Mouse (Mus musculus) Muller cell, postnatal 12 days (primary cell): ENCODE results near the gene Tmem221.

ENCODE experiments used
- DNase-seq: peaks from one replicate; pipeline ENCODE4 v3.0.0-alpha.2; 2015; ENCODE audit errors: inconsistent ontology term

The Tmem221 gene

DNA sequence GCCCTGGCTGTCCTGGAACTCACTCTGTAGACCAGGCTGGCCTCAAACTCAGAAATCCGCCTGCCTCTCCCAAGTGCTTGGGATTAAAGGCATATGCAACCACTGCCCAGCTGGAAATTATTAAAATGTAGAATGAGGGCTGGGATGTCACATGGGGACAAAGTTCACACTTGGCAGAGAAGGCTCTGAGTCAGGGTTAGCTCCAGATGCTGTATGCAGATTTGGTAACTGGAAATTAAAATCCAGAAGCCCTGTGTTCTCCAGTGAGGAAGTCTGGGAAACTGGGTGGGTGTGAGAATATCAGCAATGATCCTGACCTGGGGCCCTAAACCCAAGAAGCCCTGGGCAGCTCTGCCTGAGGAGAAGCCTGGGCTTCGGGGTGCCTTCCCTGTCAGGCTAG is 49.4 kb downstream of the Tmem221 start:
- DNase-seq = no peak

DNA sequence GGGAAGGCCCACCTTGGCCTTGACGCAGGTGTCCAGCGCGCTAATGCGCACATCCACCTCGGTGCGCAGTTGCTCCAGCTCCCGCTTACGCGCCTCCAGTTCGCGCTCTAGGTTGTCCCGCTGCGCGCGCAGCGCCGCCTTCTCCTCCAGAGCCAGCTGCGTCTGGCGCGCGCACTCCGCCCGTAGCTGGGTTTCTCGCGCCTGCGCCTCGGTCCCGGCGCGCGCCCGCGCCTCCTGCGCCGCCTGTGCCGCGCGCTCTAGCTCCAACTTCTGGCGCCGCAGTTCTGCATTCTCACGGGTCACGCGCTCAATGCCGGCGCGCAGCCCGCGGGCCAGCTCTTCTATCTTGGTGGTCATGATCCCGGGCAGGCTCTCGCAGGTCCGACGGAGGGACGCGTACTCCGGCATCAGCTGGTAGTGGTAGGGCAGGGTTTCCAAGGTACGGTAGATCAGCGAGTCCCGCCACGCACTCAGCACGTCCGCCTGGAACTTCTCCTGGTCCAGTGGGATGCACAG is 51.0 kb downstream of the Tmem221 start:
- DNase-seq = peak; percentile 92

DNA sequence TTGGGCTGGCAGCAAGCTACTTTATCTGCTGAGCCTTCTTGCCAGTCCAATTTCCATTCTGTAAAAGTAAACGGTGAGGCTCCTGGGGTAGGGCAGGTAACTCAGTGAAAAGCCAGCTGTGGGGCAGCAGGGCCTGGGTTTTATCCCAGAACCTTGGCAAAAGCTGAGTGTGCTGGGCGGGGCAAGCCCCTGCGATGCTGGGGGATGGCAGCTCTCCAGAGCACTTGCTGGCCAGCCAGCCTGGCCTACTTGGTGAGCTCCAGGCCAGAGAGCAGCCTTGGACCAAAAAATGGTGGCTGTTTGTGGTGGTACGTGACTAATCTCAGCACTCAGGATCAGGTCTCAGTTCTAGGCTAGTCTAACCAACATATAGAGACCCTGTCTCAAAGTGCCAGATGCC is 52.7 kb downstream of the Tmem221 start:
- DNase-seq = no peak

DNA sequence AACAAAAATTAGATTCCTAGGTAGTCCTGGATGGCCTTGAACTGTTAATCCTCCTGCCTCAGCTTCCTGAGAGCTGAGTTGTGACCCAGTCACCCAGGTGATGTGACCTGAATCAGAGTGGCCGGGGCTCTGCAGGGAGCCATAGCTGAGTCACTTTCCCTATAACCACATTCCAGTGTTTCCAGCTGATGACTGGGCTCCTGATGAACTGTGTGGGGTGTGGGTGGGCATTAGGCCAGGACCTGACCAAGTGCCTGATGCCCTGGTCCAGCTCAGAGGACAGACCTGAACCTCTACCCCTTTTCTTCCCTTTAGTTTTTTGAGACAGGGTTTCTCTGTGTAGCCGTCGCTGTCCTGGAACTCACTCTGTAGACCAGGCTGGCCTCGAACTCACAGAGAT is 53.3 kb downstream of the Tmem221 start:
- peak; percentile 65 for DNase-seq

DNA sequence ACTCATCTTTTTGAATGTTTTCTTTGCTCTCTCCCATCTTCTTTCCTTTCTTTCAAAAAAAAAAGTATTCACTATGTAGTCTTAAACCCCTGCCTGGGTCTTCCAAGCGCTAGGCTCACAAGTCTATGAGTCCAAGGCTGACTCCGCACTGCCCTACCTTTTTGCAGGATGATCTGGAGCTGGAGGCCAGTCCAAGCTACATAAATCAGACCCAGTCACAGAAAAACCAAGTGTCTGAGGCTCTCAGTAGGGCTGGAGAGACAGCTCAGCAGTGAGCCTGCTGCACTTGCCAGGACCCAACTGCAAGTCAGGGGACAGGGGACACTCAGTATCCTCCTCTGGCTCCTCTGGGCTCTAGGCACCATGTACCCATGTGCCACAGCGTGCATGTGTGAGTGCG is 54.3 kb downstream of the Tmem221 start:
- DNase-seq = no peak
